Mouse (Mus musculus): Measurements from ENCODE around the gene Unc13a.

DNA sequence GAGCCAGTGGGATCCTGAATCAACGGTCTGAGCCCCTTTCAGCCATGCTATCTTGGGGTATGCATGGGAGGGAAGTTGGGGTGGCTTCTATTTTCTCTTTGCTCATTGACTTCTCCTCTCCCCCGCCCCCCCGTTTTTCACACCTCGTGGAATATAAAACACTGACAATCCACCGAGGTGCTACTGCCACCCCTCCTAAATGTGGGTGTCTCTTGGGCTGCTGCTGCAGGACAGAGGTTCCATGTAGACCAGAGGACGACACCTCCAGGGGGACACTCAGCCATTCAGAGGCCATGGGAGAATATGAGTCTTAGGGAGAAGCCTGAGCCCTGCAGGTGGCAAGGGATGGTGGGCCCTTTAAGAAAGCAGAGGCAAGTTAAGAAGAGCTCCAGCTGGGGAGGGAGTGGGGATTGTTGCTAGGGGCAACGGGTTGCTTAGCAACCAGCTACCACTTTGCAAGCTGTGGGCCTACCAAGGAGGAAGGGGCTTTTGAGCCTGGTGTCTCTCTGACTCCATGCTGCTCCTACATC, 48.4 kb upstream of the Unc13a start:
- TF ChIP-seq CTCF (IDR thresholded peaks at IDR 0.05; ENCODE audit: control insufficient read depth, insufficient read depth, low read length) (no peak), POLR2A (IDR thresholded peaks at IDR 0.05; ENCODE audit: borderline replicate concordance, control insufficient read depth, low read depth, low read length) (no peak)
